Mouse (Mus musculus) heart, embryonic 11.5 days (tissue): ENCODE results near the gene Ptpru. TPM values are rescaled to one million over a fixed set of nuclear protein-coding genes. Genes with fewer than 3 reads are reported as not detected.

ENCODE experiments used
- ATAC-seq: fragments of 200-750 bp; cut with Nextera tagmentation; replicated peaks from 2 replicates; pipeline ENCODE4 v1.8.0; 2017; ENCODE audit warnings: moderate library complexity; ENCODE audit not compliant: insufficient number of reproducible peaks, low FRiP score, low TSS enrichment
- H3K27ac ChIP-seq: fragments of 300-500 bp; sonication (generic); 2 replicates; pipeline ENCODE4 v1.5.1; 2014; ENCODE audit warnings: mild to moderate bottlenecking, low read depth, low read length
- H3K27me3 ChIP-seq: fragments of 300-500 bp; sonication (generic); 2 replicates; pipeline ENCODE4 v1.6.1; 2014; ENCODE audit warnings: mild to moderate bottlenecking, low read length, mixed read lengths; ENCODE audit not compliant: control insufficient read depth, insufficient read depth
- H3K36me3 ChIP-seq: fragments of 300-500 bp; sonication (generic); 2 replicates; pipeline ENCODE4 v1.6.1; 2014; ENCODE audit warnings: mild to moderate bottlenecking, low read length, moderate library complexity, mixed read lengths; ENCODE audit not compliant: control insufficient read depth, insufficient read depth
- H3K4me1 ChIP-seq: fragments of 300-500 bp; sonication (generic); 2 replicates; pipeline ENCODE4 v1.6.1; 2014; ENCODE audit warnings: low read length; ENCODE audit not compliant: control insufficient read depth, insufficient read depth
- H3K4me2 ChIP-seq: fragments of 300-500 bp; sonication (generic); 2 replicates; pipeline ENCODE4 v1.6.1; 2014; ENCODE audit warnings: mild to moderate bottlenecking, moderate library complexity
- H3K4me3 ChIP-seq: fragments of 300-500 bp; sonication (generic); 2 replicates; pipeline ENCODE4 v1.5.1; 2014; ENCODE audit warnings: low read depth, low read length
- H3K9ac ChIP-seq: fragments of 300-500 bp; sonication (generic); 2 replicates; pipeline ENCODE4 v1.6.1; 2014; ENCODE audit warnings: mild to moderate bottlenecking, low read depth, low read length, moderate library complexity
- H3K9me3 ChIP-seq: fragments of 300-500 bp; sonication (generic); replicated peaks from 2 replicates; pipeline ENCODE4 v1.6.1; 2016; ENCODE audit warnings: low read length; ENCODE audit not compliant: control insufficient read depth
- WGBS: fragments of 180-500 bp; shearing (Covaris S2); extraction: QIAGEN DNeasy Blood & Tissue Kit; methylation state at CpG from one replicate; pipeline ENCODE4 v1.1.7; 2014; ENCODE audit not compliant: insufficient replicate concordance; 5-methylcytosine and 5-hydroxymethylcytosine counted together
- polyA plus RNA-seq: library from polyadenylated mRNA; unstranded; fragments of >200 nt; fragmentation: Nextera tagmentation; extraction: Ambion mirVana; gene quantifications from 2 replicates; pipeline ENCODE4 v1.2.1, GENCODE M21; 2014

Ptpru gene
- polyA plus RNA-seq, 1 experiment from 2014 or later = 2.8 TPM

- 9% methylated on average over 6 of the region's 6 CpGs for WGBS
- H3K4me1 ChIP-seq = no peaks in the 10 kb centered on the region
Measured at GRCm38 (mm10) chr4:131826905-131827304, 11.2 kb downstream of the Ptpru start.

DNA sequence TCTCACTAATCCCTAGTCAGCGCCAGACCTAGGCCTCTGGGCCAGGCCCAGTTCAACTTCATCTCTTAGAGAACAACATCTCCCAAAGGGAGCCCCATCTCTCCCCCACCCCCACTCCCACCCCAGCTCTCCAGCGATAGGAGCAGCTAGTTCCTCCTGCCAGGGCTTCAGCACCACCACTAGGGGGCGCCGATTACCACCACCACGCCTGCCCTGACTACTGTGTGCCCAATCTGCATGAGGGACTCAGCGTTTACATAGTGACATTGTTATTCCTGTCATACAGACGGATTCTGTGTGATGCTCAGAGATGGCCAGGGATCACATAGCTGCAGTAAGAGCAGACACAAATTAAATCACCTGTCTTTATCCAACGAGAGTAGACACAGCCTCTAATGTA, 12.3 kb downstream of the Ptpru start:
- Histone ChIP-seq H3K9ac (no peak overlapping the region), H3K27ac (no peak overlapping the region), H3K4me3 (no peak overlapping the region), H3K27me3 (peaks cover 16% of the 10 kb centered on the region; the same call in 1 of the 2 replicates), H3K9me3 (no peaks in the 10 kb centered on the region), H3K4me2 (no peak overlapping the region), H3K36me3 (no peaks in the 10 kb centered on the region), H3K4me1 (no peaks in the 10 kb centered on the region)
- WGBS = 33% methylated on average over 8 of the region's 8 CpGs
- no peak for ATAC-seq

More at GRCm38 (mm10) chr4:131826905-131827304, 11.2 kb downstream of the Ptpru start:
- Histone ChIP-seq H3K27me3 (peaks cover 9% of the 10 kb centered on the region; the same call in 1 of the 2 replicates), H3K9ac (no peak overlapping the region), H3K4me2 (no peak overlapping the region), H3K4me3 (no peak overlapping the region), H3K36me3 (no peaks in the 10 kb centered on the region), H3K27ac (no peak overlapping the region), H3K9me3 (no peaks in the 10 kb centered on the region)
- ATAC-seq = no peak

DNA sequence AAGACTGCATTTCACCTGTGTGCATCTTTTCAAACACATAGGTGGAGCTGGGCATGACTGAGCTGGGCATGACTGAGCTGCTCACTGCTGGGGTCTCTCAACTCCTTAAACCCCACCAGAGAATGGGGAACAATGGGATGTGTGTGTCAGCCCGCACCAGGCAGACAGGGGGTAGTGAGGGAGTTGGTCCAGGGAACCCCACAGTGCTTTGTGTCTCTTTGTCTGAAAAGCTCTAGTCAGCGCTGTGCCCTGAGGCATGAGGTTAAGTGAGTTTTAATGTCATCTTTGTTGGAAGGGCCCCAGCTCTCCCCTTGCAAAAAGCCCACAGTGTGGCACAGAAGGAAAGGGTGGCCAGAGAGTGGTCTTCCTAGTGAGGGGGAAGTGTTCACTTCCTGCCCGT, 13.1 kb downstream of the Ptpru start:
- no peak overlapping the region for H3K4me3 ChIP-seq
- H3K27ac ChIP-seq = no peak overlapping the region
- H3K9ac ChIP-seq = no peak overlapping the region
- H3K4me1 ChIP-seq = no peaks in the 10 kb centered on the region
- no peaks in the 10 kb centered on the region for H3K9me3 ChIP-seq
- 60% methylated on average over 3 of the region's 3 CpGs for WGBS
- no peaks in the 10 kb centered on the region for H3K36me3 ChIP-seq
- no peak for ATAC-seq
- no peak overlapping the region for H3K4me2 ChIP-seq
- peaks cover 17% of the 10 kb centered on the region for H3K27me3 ChIP-seq

GRCm38 (mm10) chr4:131822583-131822982, 15.5 kb downstream of the Ptpru start:
- H3K4me2 ChIP-seq = no peak overlapping the region
- no peak overlapping the region for H3K4me3 ChIP-seq
- WGBS = 84% methylated on average over 3 of the region's 3 CpGs
- peaks cover 30% of the 10 kb centered on the region for H3K27me3 ChIP-seq
- H3K9ac ChIP-seq = no peak overlapping the region
- H3K27ac ChIP-seq = no peak overlapping the region
- no peaks in the 10 kb centered on the region for H3K9me3 ChIP-seq
- H3K4me1 ChIP-seq = no peaks in the 10 kb centered on the region
- no peaks in the 10 kb centered on the region for H3K36me3 ChIP-seq
- no peak for ATAC-seq

DNA sequence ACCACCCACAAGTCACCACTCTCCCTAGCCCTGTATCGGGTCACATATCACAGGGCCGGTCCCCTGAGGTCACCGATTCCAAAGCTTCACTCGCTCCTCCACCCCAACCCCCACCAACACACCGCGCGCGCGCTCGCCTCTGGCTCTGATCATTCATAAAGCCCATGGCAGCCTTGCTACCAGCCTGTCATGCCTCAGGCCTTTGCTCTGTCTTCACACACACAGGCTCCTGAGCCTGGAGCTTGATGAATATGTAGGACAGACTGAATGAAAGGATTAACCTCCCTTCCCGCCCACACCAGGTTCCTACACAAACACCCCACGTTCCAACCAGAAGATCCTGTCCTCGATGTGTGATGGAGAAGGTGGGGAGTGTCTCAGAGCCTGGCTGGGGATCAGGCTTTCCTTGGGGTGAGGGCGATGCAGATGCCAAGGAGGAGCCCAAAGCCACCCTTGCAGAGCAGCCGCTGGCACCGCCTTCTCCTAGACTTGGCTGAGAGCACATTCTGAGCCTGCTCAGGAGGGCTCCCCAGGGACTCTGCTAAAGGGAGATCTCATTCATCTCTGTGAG, 16.8 kb downstream of the Ptpru start:
- Histone ChIP-seq H3K27ac (no peak overlapping the region), H3K4me1 (no peaks in the 10 kb centered on the region), H3K4me2 (no peak overlapping the region), H3K9ac (no peak overlapping the region), H3K9me3 (no peaks in the 10 kb centered on the region), H3K36me3 (no peaks in the 10 kb centered on the region), H3K27me3 (peaks cover 30% of the 10 kb centered on the region), H3K4me3 (no peak overlapping the region)
- ATAC-seq = no peak
- WGBS = 41% methylated on average over 16 of the region's 16 CpGs

- WGBS = 36% methylated on average over 23 of the region's 23 CpGs
- Histone ChIP-seq H3K36me3 (no peaks in the 10 kb centered on the region), H3K4me1 (no peaks in the 10 kb centered on the region), H3K27ac (no peak overlapping the region), H3K4me3 (no peak overlapping the region), H3K9ac (no peak overlapping the region), H3K4me2 (peak overlapping the region; percentile 27; the same call in 1 of the 2 replicates), H3K9me3 (no peaks in the 10 kb centered on the region), H3K27me3 (peaks cover 30% of the 10 kb centered on the region)
- no peak for ATAC-seq
Measured at GRCm38 (mm10) chr4:131818926-131819325, 19.2 kb downstream of the Ptpru start.

DNA sequence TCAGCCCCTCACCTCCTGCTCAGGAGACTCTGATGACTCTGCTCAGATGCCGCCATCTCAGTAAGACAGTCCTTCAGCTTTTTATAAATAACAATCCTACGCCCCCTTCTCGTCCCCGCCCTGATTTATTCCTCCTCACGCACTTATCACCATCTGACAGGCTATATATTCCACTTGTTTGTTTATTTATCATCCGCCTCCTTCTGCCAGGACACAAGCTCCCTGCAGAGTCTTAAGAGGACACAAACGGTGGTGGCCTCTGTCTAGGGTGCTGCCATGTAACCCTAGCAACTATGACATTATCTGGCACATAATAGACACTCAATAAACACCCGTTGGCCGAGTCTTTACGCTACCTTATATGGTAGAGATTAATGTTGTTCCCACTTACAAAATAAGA, 22.3 kb downstream of the Ptpru start:
- Histone ChIP-seq H3K4me3 (no peak overlapping the region), H3K36me3 (no peaks in the 10 kb centered on the region), H3K27ac (no peak overlapping the region), H3K9ac (no peak overlapping the region), H3K9me3 (no peaks in the 10 kb centered on the region), H3K4me1 (no peaks in the 10 kb centered on the region), H3K27me3 (peaks cover 18% of the 10 kb centered on the region), H3K4me2 (no peak overlapping the region)
- WGBS = 66% methylated on average over 10 of the region's 10 CpGs
- ATAC-seq = no peak

- ATAC-seq = no peak
- WGBS = 75% methylated on average over 10 of the region's 10 CpGs
Measured at GRCm38 (mm10) chr4:131814869-131815268, 23.2 kb downstream of the Ptpru start.

DNA sequence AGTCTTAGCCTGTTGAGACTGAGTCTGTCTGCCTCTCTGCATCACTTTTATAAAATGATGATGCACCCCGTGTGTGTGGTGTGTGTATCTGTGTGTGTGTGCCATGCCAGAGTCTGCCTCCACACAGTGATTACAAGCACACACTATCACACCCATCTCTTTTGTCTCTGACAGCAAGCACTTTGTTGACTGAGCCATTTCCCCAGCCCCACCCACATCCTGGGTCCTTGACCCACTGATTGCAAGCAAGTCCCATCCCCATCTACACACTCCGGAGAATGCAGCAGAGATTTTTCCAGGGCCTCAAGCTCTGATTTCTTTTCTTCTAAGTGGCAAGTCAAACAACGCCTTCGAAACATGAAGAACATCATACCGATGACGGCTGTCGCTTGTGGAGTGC, 24.3 kb downstream of the Ptpru start:
- Histone ChIP-seq H3K27me3 (peaks cover 2% of the 10 kb centered on the region; the same call in 1 of the 2 replicates), H3K4me2 (no peak overlapping the region), H3K9ac (no peak overlapping the region), H3K4me3 (no peak overlapping the region), H3K9me3 (no peaks in the 10 kb centered on the region), H3K4me1 (no peaks in the 10 kb centered on the region), H3K36me3 (no peaks in the 10 kb centered on the region), H3K27ac (no peak overlapping the region)
- ATAC-seq = no peak
- WGBS = 85% methylated on average over 7 of the region's 7 CpGs

More at GRCm38 (mm10) chr4:131814869-131815268, 23.2 kb downstream of the Ptpru start:
- Histone ChIP-seq H3K27me3 (peaks cover 13% of the 10 kb centered on the region), H3K27ac (no peak overlapping the region), H3K4me2 (no peak overlapping the region), H3K9me3 (no peaks in the 10 kb centered on the region), H3K9ac (no peak overlapping the region), H3K4me1 (no peaks in the 10 kb centered on the region), H3K36me3 (no peaks in the 10 kb centered on the region), H3K4me3 (no peak overlapping the region)
